Mouse (Mus musculus): ENCODE results near the gene Hif1an.
A peak's percentile ranks its signal among the peaks of the same experiment; 100 is the strongest.

The Hif1an gene

GRCm38 (mm10) chr19:44562652-44563206 is at the start of gene Hif1an:
Gene Hif1an (plus strand): TSS chr19:44562850.
- peak; percentile 93 to 95 for DNase-seq (ENCODE audit: low read depth in 2 of 2, low spot score in 2 of 2)

- DNase-seq (ENCODE audit: low read depth in 2 of 2, low spot score in 2 of 2), result no peak
Observed at GRCm38 (mm10) chr19:44513054-44513833, 49.4 kb upstream of the Hif1an start.

DNA sequence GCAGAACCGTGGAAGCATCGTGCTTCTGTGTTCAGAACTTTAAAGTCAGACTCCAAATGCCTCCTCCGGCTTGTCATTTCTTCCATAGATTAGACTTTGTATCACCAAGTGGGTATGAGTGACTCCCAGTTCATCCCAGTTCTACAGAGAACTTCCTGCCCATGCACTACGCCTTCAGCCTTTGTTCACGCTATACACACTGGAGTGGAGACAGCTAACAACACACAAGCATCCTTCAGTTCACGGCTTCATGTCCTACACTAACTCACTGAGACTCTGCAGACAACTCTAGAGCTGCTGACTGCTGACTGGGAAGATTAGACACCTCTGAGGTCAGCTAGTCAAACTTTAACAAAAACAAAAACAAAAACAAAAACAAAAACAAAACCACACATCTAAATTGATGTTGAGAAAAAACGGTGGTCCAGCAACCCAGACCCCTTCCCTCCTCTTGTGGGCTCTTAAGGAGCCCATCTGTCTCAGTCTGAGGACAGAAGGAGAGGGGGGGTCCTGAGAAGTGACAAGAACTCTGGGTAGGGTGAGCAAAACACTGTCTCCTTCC is 48.6 kb upstream of the Hif1an start:
- no peak for DNase-seq (ENCODE audit: low read depth in 2 of 2, low spot score in 2 of 2)

DNA sequence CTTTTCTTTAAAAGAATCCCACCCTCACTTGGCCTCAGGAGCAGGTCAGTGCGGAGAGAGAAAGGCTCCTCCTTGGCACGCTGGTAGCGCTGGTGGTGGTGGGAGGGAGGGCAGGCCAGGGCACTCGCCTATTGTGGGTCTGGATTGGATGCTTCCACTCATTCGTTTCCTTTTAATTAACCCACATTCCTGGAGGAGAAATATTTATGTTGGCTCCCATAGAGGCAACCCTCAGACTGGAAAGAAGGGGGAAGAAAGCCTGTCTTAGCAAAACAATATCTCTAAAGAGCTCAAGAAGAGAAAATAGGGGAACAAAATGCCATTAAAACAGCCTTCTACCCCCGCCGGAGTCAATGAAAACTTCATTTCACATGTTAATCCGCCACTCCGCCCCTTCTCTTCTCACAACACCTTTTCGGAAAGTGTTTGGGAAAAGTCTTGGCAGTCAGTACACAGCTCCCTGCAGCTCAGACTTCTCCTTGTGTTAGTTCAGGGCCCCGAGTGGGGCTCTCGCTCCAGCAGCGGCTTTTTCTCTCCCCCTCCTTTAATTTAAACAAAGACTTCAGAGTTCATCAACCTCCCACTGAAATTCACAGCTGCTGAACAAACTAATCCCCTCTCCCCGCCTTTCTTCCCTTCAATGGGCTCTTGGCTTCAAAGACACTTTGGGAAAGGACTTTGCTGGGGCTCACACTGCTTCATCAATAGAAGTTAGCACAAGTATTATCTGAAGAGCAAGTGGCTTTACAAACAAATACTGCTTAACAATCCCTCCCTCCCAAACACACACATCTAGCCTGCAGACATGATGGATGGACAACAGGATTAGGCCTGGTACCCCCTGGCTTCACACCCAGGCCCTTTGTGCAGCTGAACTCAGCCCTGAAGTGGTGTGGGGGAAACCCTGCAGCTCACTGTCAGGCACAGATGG is 47.9 kb upstream of the Hif1an start:
- DNase-seq (ENCODE audit: low read depth in 2 of 2, low spot score in 2 of 2), result no peak

- DNase-seq (ENCODE audit: low read depth in 2 of 2, low spot score in 2 of 2), result no peak
Observed at GRCm38 (mm10) chr19:44515769-44516168, 46.9 kb upstream of the Hif1an start.

DNA sequence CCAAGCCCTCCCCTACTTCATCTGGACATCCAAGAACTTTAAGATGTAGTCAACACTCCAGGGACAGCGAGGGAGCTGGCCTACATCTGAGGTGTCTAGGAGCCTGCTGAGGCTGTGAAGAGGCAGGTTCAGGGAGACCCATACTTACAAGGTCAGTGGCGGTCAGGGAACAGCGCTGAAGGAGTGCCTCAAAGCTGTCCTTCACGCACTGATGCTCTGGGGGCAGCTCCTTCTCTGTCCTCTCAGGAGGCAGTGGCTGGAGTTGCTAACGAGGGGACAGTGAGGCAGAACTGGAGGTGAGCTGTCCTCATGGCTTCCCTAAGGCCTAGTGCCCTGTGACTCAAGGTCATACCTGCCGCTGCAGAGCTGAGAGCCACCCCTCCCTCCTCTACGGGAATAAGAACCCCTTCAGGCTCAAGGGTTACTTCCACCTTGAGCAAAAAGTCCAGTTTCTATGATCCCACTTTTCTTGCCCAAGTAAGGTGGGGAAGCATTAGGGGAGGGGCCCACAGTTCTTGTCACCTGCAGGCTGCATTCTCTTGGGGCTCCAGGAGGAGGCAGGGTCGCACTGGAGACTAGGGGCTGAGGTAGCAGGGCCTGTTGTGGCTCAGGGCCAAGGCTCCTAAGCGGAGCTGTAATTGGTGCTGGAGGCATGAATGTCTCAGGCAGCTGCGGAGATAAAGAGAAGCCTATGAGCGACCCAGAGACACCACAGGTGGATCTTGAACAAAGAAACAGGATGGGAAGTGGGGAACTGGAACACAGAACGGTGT is 44.5 kb upstream of the Hif1an start:
- no peak for DNase-seq (ENCODE audit: low read depth in 2 of 2, low spot score in 2 of 2)

DNA sequence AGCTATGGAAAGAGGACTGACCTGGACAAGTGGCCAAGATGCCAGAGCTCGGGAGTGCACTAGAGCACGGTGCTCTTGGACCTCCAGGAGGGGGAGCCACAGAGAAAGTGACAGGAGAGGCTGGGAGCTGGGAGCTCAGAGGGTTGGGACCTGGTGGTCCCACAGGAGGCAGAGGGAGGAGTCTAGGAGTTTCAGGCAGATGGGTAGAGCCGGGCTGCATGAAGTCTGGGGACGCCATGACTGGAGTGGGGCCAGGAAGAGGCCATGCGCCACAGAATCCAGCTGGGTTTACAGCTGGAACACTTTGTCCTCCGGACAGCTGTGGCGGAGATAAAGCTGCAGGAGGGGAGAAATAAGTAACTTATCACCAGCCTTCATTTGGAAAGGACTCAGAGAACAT is 43.5 kb upstream of the Hif1an start:
- DNase-seq (ENCODE audit: low read depth in 2 of 2, low spot score in 2 of 2), result no peak

DNA sequence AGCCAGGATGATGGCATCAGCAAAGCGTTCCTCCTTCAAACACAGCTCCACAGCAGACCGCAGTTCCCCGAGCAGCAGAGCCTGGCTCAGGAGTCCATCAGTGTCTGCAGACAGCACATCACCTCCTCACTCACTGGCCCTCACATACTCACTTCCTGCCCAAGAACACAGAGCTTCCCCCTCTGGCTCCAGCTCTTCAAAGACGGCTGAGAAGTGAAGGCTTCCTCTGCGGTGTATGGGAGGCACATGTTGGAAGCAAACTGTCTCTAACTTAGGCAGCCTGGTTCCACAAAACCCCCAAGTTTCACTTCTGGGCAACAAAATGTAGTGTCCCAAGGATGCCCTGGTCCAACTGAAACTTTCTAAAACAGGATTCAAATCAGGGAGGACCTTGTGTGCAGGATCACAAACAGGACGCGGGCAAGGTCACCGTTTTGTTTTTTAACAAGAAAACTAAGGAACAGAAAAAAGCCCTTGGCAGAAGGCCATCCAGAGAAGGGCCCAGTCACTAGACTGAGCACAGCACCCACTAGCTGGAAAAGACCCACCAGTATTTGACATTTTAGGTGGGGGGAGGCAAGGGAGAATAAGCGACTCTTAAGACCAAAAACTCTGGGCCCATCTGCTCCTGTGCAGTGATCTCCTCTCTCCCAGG is 37.0 kb upstream of the Hif1an start:
- no peak for DNase-seq (ENCODE audit: low read depth in 2 of 2, low spot score in 2 of 2)

DNA sequence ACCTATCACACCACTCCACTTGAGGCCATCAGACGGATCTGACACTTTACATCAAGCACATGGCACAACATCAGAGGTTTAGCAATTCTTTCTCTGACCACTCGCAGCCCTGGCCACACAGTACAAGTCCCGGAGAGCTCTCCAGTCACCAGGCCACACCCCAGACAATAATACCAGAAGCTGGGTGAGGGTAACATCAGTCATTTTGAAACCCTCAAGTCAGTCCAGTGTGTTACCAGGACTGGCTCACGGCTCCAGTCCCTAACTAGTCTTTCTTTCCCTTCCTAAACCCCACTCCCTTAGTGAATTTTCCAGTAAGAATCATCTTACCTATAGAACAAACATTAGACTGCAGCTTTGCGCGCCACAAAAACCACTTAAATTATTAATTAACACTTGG is 32.6 kb upstream of the Hif1an start:
- DNase-seq (ENCODE audit: low read depth in 2 of 2, low spot score in 2 of 2), result no peak

DNA sequence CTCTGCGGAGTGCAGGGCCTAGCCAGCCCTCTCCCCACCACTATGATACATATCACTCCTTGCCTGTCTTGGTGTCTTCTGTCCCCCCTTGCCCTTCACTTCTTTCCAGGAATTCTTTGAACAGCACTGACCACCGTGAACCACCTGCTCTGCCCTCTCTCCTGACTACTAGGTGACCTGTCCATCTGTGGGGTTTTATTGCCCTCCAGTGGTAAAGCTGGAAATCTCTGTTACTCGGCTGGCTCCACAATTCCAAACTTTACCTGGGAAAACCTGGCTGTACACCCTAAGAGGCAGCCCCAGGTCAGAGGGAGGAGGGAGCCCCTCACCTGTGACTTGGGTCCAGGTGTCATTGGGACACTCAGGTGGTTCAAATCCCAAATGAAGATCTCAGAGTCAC is 27.3 kb upstream of the Hif1an start:
- no peak for DNase-seq (ENCODE audit: low read depth in 2 of 2, low spot score in 2 of 2)

DNA sequence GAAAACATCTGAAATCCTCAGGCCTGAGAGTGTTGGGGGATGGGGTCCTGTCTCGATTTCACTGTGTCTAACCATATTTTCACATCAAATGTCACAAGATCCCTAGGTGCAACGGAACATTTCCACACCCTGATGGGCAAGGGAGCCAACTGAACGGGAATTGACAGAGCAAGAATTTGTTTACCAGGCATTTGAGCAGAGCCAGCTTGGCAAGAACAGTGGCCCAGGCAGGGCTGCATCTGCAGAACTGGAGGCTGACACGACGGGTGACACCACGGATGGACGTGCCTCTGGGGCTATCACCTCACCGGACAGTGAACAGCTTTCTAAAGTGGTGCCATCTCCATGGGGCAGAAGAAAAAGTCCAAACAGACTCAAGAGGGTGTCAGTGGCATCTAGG is 25.2 kb upstream of the Hif1an start:
- no peak for DNase-seq (ENCODE audit: low read depth in 2 of 2, low spot score in 2 of 2)

DNA sequence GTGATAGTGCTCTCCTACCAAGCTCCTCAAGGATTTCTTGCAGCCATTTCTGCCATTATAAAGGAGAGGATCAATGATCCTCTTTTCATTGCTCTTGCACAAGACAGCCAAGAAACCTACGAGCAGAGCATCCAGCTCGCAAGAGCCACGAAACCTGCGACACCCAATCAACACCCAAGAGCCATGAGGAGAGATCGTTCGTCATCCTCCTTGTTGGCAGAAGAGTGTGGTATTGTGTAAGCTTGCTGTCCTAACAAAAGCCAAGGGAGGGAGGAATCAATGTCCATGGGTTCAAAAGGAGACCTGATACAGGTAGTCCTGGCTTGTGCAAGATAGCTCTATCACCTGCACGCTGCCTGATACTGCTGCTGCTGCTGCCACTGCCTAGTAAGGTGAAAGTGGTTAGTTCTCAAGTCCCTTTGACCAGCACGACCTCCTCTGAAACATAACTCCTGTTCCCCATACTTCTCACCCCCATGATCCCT is 19.9 kb upstream of the Hif1an start:
- DNase-seq (ENCODE audit: low read depth in 2 of 2, low spot score in 2 of 2), result no peak

DNA sequence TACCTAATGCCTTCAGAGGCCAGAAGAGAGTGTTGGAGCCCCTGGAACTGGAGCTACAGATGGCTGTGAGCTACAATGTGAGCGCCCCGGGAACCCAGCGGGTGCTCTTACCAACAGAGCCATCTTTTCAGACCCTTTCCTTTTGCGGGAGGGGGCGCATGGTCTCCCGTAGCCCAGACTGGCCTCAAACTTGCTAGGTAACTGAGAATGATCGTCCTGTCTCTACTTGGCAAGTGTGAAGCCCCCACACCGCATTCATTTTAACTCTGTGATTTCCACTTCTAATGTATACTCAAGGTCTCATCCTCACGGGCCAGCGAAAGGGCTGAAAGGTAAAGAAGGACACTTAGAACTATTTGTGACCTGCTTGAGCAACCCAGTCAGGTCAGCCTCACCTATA is 18.3 kb upstream of the Hif1an start:
- no peak for DNase-seq (ENCODE audit: low read depth in 2 of 2, low spot score in 2 of 2)

- peak; percentile 31 to 56 for DNase-seq (ENCODE audit: low read depth in 2 of 2, low spot score in 2 of 2)
Observed at GRCm38 (mm10) chr19:44544775-44545174, 17.9 kb upstream of the Hif1an start.

DNA sequence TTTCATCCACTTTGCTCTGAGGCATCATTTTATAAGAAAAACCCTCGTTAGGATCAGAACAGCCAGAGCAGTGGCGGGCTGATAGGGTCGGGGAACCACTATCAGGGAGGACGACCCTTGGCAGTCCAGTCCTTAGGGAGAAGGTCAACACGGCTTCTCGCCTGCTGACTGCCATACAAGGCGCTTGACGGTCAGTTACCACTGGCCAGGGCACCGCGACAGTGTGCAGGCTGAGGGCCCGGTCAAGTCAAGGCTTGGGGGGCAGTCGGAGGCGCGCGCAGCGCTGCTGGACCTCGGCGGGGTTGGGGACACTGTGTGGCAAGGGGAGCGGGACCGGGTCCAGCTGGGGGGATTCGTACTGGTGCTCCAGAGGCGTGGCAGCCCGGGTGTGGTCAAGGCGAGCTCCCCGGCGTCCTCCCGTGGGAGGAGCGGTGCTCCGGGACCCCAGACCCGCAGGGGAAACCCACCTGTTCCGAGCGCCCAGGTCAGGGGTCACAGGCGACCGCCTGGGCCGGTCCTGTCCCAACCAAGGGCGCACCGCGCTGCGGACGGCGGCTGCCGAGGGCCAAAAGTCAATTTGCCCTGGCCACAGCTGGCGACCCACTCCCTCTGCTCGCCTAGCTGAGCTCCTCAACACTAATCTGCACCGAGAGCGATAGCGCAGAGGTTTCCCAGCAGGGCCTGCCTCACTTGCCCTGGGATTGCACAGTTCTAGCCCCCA is 17.2 kb upstream of the Hif1an start, which contains the start of gene Sec31b:
TSS of gene Sec31b (minus strand) at position 544 of the 721 bp plus-strand sequence.
- no peak for DNase-seq (ENCODE audit: low read depth in 2 of 2, low spot score in 2 of 2)

- DNase-seq (ENCODE audit: low read depth in 2 of 2, low spot score in 2 of 2), result no peak
Observed at GRCm38 (mm10) chr19:44552731-44553130, 9.9 kb upstream of the Hif1an start, which contains the start of gene Gm20538. Gene Gm20538 (minus strand): TSS chr19:44552831.

DNA sequence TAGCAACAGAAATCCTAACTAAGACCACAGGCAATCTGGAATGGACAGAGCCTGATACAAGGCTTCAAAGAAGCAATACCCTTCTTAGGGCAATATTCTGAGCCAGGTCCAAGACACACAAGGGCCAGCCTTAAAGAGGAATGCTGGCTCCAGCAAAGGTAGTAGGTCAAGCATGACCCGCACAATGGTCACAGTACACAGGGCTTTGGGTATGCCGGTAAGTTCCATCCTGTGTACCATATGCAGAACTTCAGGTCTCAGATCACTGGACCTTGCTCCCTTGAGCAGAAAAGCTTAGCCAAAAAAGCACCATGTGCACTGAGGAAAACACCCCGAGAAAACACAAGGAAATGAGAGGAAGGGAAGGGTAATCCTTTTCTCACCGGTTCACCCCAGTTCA is 9.4 kb upstream of the Hif1an start:
- no peak for DNase-seq (ENCODE audit: low read depth in 2 of 2, low spot score in 2 of 2)

DNA sequence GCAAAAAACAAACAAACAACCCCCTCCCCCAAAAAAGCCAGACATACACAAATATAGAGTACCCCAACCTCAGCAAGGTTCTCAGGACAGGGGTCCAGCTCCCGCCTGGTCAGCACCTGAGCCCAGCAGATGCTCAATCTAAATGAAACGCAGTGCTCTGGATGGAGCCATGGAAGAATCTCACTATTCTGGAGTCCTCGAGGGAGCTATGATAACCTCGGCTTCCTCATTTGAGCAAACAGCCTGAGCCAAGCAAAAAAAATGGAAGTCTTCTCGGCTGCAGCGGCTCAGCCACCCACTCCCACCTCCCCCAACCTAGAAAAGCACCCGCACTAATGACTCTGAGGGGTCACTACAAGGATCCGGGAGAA is 8.2 kb upstream of the Hif1an start:
- DNase-seq (ENCODE audit: low read depth in 2 of 2, low spot score in 2 of 2), result no peak

DNA sequence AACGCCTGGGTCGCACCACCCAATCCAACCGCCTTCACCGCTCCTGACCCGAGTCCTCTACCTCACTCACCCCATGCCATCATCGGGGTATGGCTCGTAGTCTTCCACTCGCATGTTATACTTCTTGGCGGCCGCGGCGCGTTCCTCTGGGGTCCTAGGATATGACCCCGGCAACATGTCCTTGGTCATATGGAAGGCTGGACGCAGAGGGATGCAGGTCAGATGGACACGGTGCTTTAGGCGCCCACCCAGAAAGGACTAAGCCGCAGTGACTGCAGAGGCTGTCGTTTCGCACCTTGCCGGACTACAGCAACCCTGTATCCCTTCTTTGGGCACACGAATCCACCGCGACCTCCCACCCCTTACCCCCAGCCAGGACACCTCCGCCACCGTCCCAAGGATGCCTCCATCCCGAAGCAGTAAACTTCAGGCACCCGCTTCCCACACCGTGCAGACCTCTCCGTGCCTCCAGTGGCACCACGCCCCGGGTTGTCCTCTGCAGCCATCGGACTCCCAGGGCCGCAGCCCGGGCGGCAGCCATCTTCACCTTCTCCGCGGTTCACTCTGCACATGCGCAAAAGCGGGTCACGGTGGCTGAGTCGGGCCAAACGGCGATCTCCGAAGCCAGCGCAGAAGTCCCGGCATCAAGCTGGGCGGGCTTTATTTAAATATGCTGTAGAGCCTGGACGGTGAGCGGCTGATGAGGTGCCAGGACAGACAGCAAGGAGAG is 7.6 kb upstream of the Hif1an start, which contains the start of gene Ndufb8:
TSS of gene Ndufb8 (minus strand) at position 580 of the 730 bp plus-strand sequence.
- peak; percentile 89 to 95 for DNase-seq (ENCODE audit: low read depth in 2 of 2, low spot score in 2 of 2)

Data from CD8-positive naive resting alpha-beta T cell, adult 2 months (primary cell).